Mouse (Mus musculus): ENCODE measurements around the gene Mfsd12.

DNA sequence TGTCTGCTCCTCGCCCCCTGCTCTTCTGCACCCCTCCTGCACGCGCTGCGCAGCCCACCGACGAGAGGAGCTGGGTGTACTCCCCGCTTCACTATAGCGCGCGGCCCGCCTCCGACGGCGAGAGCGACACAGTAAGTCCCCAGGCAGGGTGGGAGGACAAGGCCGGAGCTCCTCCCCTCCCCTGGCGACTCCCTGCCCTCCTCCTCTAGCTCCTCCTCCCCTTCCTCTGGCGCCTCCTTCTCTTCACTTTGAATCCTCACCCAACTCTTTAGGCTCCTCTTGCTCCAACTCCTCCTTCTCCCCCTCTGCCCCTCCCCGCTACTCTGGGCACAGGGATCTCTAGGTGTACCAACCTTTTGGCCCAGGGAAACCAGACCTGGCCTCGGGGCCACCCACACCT, 40.0 kb upstream of the Mfsd12 start:
- TF ChIP-seq CTCF (IDR thresholded peaks at IDR 0.05; ENCODE audit: low read depth) (peak; percentile 25; the same call in 1 of the 2 replicates), EP300 (optimal IDR thresholded peaks at IDR 0.05) (no peak)
